Mouse (Mus musculus) hindbrain, embryonic 11.5 days (tissue): Measurements from ENCODE around the gene Rgs19. TPM values are rescaled to one million over a fixed set of nuclear protein-coding genes. Genes with fewer than 3 reads are reported as not detected.

Experiments
- ATAC-seq: fragments of 200-750 bp; cut with Nextera tagmentation; 2 replicates; pipeline ENCODE4 v1.8.0; 2017; ENCODE audit warnings: mild to moderate bottlenecking, moderate TSS enrichment, moderate library complexity; ENCODE audit not compliant: low FRiP score
- DNase-seq: peaks from one replicate; pipeline ENCODE4 v3.0.0-alpha.2; 2015; ENCODE audit warnings: low spot score
- H3K27ac ChIP-seq: fragments of 300-500 bp; sonication (generic); 2 replicates; pipeline ENCODE4 v1.5.1; 2014; ENCODE audit warnings: mild to moderate bottlenecking, low read depth, low read length
- H3K27me3 ChIP-seq: fragments of 300-500 bp; sonication (generic); 2 replicates; pipeline ENCODE4 v1.6.1; 2014; ENCODE audit warnings: mild to moderate bottlenecking, low read length, moderate library complexity, mixed read lengths; ENCODE audit not compliant: control insufficient read depth, insufficient read depth
- H3K36me3 ChIP-seq: fragments of 300-500 bp; sonication (generic); 2 replicates; pipeline ENCODE4 v1.6.1; 2014; ENCODE audit warnings: mild to moderate bottlenecking, low read length, moderate library complexity, mixed read lengths; ENCODE audit not compliant: control insufficient read depth, insufficient read depth
- H3K4me1 ChIP-seq: fragments of 300-500 bp; sonication (generic); replicated peaks from 2 replicates; pipeline ENCODE4 v1.6.1; 2014; ENCODE audit warnings: low read length, mixed read lengths; ENCODE audit not compliant: control insufficient read depth, insufficient read depth
- H3K4me2 ChIP-seq: fragments of 300-500 bp; sonication (generic); replicated peaks from 2 replicates; pipeline ENCODE4 v1.6.1; 2014; ENCODE audit warnings: mild to moderate bottlenecking, low read depth, low read length
- H3K4me3 ChIP-seq: fragments of 300-500 bp; sonication (generic); 2 replicates; pipeline ENCODE4 v1.5.1; 2014; ENCODE audit warnings: low read depth, low read length
- H3K9ac ChIP-seq: fragments of 300-500 bp; sonication (generic); 2 replicates; pipeline ENCODE4 v1.6.1; 2014; ENCODE audit warnings: low read depth, low read length
- H3K9me3 ChIP-seq: fragments of 300-500 bp; sonication (generic); 2 replicates; pipeline ENCODE4 v1.6.1; 2016; ENCODE audit warnings: low read length; ENCODE audit not compliant: control insufficient read depth
- WGBS: fragments of 180-500 bp; shearing (Covaris S2); extraction: QIAGEN DNeasy Blood & Tissue Kit; methylation state at CpG from one replicate; pipeline ENCODE4 v1.1.7; 2014; 5-methylcytosine and 5-hydroxymethylcytosine counted together
- polyA plus RNA-seq: library from polyadenylated mRNA; unstranded; fragments of >200 nt; fragmentation: Nextera tagmentation; extraction: Ambion mirVana; gene quantifications from 2 replicates; pipeline ENCODE4 v1.2.1, GENCODE M21; 2014

Rgs19 gene
- polyA plus RNA-seq, 1 experiment from 2014 or later, result 63.7 TPM

GRCm38 (mm10) chr2:181691083-181691482 lies 2.7 kb downstream of the Rgs19 start:
- Histone ChIP-seq H3K4me1 (no peaks in the 10 kb centered on the region), H3K27me3 (no peaks in the 10 kb centered on the region), H3K9ac (no peak overlapping the region), H3K27ac (no peak overlapping the region), H3K36me3 (peaks cover 3% of the 10 kb centered on the region; the same call in 1 of the 2 replicates), H3K4me3 (no peak overlapping the region), H3K4me2 (no peak overlapping the region), H3K9me3 (no peaks in the 10 kb centered on the region)
- ATAC-seq (no peak), DNase-seq (no peak)
- WGBS, result 91% methylated on average over 6 of the region's 6 CpGs

- ATAC-seq (no peak), DNase-seq (no peak)
- Histone ChIP-seq H3K4me2 (no peak overlapping the region), H3K36me3 (peaks cover 3% of the 10 kb centered on the region; the same call in 1 of the 2 replicates), H3K27me3 (no peaks in the 10 kb centered on the region), H3K4me1 (no peaks in the 10 kb centered on the region), H3K9me3 (no peaks in the 10 kb centered on the region), H3K9ac (no peak overlapping the region), H3K4me3 (no peak overlapping the region), H3K27ac (no peak overlapping the region)
- WGBS, result 92% methylated on average over 10 of the region's 10 CpGs
Measured at GRCm38 (mm10) chr2:181689466-181690160, 4.2 kb downstream of the Rgs19 start.

GRCm38 (mm10) chr2:181687586-181687985 lies 6.2 kb downstream of the Rgs19 start:
- H3K4me1 ChIP-seq, result no peaks in the 10 kb centered on the region
- WGBS, result 90% methylated on average over 8 of the region's 8 CpGs
- H3K27ac ChIP-seq, result no peak overlapping the region
- ATAC-seq, result no peak
- H3K36me3 ChIP-seq, result peaks cover 3% of the 10 kb centered on the region; the same call in 1 of the 2 replicates
- no peak for DNase-seq
- H3K27me3 ChIP-seq, result no peaks in the 10 kb centered on the region
- no peak overlapping the region for H3K4me3 ChIP-seq
- H3K9me3 ChIP-seq, result no peaks in the 10 kb centered on the region
- H3K4me2 ChIP-seq, result no peak overlapping the region
- no peak overlapping the region for H3K9ac ChIP-seq

- Histone ChIP-seq H3K36me3 (peaks cover 3% of the 10 kb centered on the region; the same call in 1 of the 2 replicates), H3K27ac (no peak overlapping the region), H3K9ac (no peak overlapping the region), H3K4me3 (no peak overlapping the region), H3K27me3 (no peaks in the 10 kb centered on the region), H3K4me2 (no peak overlapping the region), H3K4me1 (peaks cover 7% of the 10 kb centered on the region; the same call in 1 of the 2 replicates), H3K9me3 (no peaks in the 10 kb centered on the region)
- ATAC-seq, result no peak
- DNase-seq, result no peak
- 94% methylated on average over 4 of the region's 4 CpGs for WGBS
Measured at GRCm38 (mm10) chr2:181685686-181686085, 8.1 kb downstream of the Rgs19 start.

- no peak for DNase-seq
- no peak for ATAC-seq
- Histone ChIP-seq H3K36me3 (peaks cover 3% of the 10 kb centered on the region; the same call in 1 of the 2 replicates), H3K27ac (no peak overlapping the region), H3K4me2 (no peak overlapping the region), H3K9me3 (no peaks in the 10 kb centered on the region), H3K4me3 (no peak overlapping the region), H3K4me1 (peaks cover 7% of the 10 kb centered on the region; the same call in 1 of the 2 replicates), H3K9ac (no peak overlapping the region), H3K27me3 (no peaks in the 10 kb centered on the region)
- WGBS, result 93% methylated on average over 1 of the region's 1 CpGs
Measured at GRCm38 (mm10) chr2:181684713-181685112, 9.1 kb downstream of the Rgs19 start.

- Histone ChIP-seq H3K9me3 (no peaks in the 10 kb centered on the region), H3K4me3 (no peak overlapping the region), H3K4me1 (peaks cover 7% of the 10 kb centered on the region; the same call in 1 of the 2 replicates), H3K27ac (no peak overlapping the region), H3K9ac (no peak overlapping the region), H3K4me2 (no peak overlapping the region), H3K36me3 (peaks cover 3% of the 10 kb centered on the region; the same call in 1 of the 2 replicates), H3K27me3 (no peaks in the 10 kb centered on the region)
- WGBS, result 61% methylated on average over 4 of the region's 4 CpGs
- no peak for DNase-seq
- no peak for ATAC-seq
Measured at GRCm38 (mm10) chr2:181683381-181683780, 10.4 kb downstream of the Rgs19 start.

- Histone ChIP-seq H3K27ac (no peak overlapping the region), H3K9me3 (no peaks in the 10 kb centered on the region), H3K4me2 (no peak overlapping the region), H3K4me1 (peaks cover 7% of the 10 kb centered on the region; the same call in 1 of the 2 replicates), H3K27me3 (no peaks in the 10 kb centered on the region), H3K36me3 (no peaks in the 10 kb centered on the region), H3K9ac (no peak overlapping the region), H3K4me3 (no peak overlapping the region)
- DNase-seq, result no peak
- ATAC-seq, result no peak
- 93% methylated on average over 1 of the region's 1 CpGs for WGBS
Measured at GRCm38 (mm10) chr2:181681978-181682377, 11.8 kb downstream of the Rgs19 start.

- ATAC-seq, result peak; percentile 25
- Histone ChIP-seq H3K27ac (no peak overlapping the region), H3K27me3 (no peaks in the 10 kb centered on the region), H3K9me3 (no peaks in the 10 kb centered on the region), H3K9ac (peak overlapping the region; percentile 82), H3K4me2 (peak overlapping the region; percentile 95), H3K36me3 (no peaks in the 10 kb centered on the region), H3K4me1 (peaks cover 7% of the 10 kb centered on the region), H3K4me3 (peak overlapping the region; percentile 64)
- no peak for DNase-seq
- 20% methylated on average over 7 of the region's 7 CpGs for WGBS
Measured at GRCm38 (mm10) chr2:181680716-181681117, 13.1 kb downstream of the Rgs19 start.
